Mouse (Mus musculus): ENCODE data around the gene Ubtd1.

Ubtd1 gene

DNA sequence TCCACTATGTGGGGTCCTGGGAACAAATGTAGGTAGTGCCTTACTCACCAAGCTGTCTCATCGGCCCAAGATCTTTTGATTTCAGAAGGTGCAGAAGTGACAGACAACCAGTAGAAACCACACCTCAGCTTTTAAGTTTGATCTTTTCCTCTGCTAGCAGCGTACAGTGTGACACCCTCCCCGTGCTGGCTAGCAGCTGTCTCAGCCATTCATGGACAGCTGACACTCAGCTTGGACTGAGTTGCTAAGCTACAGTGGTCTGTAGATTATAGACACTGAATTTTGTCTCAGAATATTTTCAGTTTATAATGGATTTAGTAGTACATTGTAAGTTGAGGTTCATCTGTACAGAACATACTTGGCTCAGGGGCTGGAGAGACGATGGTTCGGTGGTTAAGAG lies 49.5 kb downstream of the Ubtd1 start:
- DNase-seq = no peak

DNA sequence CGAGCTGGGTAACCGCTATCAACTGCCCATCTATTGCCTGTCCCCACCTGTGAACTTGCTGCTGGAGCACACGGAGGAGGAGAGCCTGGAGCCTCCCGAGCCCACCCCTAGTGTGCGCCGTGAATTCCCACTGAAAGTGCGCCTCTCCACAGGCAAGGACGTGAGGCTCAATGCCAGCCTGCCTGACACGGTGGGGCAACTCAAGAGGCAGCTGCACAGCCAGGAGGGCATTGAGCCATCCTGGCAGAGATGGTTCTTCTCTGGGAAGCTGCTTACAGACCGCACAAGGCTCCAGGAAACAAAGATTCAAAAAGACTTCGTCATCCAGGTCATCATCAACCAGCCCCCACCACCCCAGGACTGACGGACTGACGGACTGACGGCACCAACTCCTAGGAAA lies 52.0 kb downstream of the Ubtd1 start:
- no peak for DNase-seq

DNA sequence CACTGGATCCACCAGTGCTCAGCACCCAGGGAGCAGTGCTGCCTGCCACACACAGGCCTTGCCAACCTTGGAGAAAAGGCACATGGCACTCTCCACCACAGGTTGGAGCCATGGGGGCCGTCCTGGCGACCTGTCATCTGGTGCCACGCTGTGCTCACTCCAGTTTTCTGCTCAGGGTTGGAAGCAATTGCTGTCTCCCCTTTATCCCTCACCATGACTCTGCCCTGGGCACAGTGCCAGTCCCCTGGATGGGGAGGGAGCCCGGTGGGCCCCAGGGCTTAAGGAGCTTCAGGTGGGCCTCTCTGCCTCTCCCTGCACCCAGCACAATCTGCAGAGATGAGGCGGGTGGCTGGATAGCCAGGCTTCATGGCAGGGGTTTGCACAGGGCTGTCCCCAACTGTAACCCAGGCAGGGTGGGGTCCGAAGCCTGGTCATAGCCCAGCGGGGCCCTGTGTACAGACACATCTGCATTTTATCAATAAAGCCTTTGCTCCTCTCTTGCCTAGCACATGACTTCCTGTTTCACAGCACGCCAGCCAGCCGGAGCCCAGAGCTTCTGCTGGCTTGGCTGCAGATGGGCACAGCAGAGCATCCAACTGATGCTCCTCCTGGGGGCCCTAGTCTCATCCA lies 52.7 kb downstream of the Ubtd1 start:
- no peak for DNase-seq

DNA sequence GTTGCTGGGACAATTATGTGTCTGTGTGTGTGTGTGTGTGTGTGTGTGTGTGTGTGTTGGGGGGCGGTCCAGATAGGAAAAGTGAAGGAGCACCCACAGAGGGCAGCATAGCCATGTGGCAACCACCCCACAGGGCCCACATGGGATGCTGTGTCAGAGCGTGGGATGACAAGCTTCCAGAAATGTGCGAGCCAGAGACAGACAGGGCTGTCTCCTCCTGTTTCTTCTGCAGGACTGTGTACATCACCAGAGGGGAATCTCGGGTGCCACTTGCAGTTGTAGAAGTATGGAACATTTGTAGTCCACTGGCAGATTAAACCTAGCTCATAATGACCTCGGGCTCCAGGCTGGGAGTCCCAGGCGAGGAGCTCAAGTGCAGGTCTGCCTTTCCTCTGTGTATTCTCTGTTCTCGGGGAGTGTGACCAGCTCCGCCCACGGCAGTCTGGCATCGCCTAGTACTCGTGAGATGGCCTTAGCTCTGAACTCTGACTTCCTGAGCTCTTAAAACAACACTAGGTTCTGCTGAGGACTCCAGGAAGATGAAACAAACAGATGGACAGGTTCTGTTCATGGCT lies 53.4 kb downstream of the Ubtd1 start:
- no peak for DNase-seq

DNA sequence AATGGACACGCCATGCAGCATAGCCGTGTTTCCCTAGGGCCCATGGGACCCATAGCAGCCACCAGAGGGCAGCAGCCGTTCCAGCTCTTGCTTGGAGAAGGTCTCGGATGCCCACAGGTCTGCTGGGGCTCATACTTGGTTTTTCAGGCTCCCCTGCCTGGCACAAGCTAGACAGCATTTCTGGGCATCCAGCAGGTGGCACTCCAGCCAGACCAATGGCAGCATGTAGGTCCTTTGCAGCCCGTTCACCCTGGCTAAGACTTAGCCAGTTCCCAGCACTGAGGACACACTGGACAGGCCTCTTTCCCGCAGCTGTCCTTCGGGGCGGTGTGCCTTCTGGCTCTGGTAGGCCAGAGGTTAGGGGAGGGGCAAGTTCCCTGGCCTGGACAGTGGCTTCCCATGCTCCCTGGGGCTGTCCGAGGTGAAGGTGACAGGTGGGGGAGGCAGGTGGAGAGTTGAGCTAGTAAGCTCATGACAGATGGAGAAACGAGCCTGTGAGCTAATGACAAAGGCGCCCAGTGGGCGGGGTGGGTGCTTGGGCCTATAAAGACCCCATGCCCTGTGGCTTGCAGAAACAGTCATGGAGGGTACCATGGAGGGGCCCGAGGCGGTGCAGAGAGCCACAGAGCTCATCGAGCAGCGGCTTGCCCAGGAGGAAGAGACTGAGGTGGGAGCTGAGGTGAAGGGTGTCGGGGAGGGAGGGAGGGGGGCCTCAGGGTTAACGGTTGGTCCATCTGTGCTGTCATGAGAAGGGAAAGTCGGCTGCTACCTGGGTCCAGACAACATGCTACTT lies 54.1 kb downstream of the Ubtd1 start, which contains the start of gene Ankrd2:
Gene Ankrd2, plus strand, starts transcription at position 545 of the 793 bp plus-strand sequence.
- peak; percentile 84 for DNase-seq

DNA sequence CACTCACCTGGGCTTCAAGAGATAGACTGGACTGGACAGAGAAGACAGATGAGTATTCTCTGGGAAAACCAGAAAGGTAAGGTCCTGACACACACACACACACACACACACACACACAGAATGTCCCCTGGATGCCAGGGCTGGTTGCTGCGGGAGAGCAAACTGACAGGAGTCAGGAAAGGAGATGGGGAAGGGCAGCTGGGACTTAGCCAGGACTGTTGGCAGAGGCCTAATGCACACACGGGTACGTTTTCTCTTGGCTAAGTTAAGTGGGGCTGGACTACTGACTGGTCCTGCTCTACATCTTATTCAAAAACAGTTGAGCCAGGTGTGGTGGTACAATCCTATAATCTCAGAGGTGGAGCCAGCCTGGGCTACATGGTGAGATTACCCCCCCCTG lies 54.8 kb downstream of the Ubtd1 start:
- DNase-seq = no peak

DNA sequence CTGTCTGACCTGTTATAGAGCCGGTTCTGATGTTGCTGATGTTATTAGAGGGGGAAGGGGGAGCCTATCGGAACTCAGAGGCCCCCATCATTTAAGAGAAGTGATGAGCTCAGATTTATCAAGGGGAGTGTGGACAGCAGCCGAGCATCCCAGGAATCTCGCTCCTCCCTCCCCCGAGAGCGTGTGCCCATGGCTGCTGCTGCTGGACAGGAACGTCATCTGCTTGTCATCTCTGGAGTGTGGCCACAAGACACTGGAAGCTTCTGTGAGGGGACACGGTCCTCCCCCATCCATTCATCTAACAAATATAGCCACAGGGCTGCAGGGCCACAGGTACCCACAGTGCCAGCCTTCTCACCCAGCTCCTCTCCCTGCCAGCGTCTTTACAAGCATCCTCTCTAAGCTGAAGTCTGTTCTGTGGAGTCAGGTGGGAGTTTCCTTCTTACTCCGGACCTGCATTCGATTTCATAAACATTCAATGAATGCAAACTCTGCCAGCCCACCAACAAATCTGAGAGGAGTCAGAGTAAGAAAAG lies 55.7 kb downstream of the Ubtd1 start:
- DNase-seq = no peak

DNA sequence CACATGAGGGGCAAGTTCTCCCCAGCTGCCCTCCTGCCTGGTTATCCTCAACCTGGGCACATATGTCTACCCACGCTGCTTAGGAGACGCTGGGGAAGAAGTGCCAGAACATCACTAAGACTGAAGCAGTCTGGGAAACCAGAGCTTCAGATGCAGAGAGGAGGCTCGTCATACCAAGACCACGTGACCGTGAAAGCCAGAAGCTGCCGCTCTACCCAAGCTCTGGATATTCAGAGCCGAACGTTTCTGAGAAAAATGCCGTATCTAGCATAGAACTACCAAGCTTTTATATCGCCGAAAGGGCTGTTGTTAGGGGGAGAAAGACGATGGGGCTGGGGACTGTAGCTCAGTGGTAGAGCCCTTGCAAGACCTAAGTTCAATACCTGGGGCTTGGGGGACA lies 56.7 kb downstream of the Ubtd1 start:
- no peak for DNase-seq

DNA sequence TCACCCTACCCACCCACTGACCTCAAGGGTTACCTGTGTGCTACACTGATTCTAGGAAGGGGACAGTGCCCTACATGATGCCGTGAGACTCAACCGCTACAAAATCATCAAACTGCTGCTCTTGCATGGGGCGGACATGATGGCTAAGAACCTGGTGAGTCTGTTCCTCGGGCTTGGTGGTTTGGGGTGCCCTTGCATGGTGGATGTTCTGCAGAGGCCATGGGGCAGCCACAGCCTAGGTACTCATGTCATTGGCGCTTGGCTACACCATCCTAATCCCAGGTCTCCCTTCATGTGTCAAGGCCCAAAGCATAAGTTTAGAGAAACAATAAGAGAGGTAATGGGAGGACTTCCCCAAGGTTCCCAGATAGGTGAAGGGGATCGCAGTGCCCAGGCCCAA lies 62.4 kb downstream of the Ubtd1 start:
- no peak for DNase-seq

DNA sequence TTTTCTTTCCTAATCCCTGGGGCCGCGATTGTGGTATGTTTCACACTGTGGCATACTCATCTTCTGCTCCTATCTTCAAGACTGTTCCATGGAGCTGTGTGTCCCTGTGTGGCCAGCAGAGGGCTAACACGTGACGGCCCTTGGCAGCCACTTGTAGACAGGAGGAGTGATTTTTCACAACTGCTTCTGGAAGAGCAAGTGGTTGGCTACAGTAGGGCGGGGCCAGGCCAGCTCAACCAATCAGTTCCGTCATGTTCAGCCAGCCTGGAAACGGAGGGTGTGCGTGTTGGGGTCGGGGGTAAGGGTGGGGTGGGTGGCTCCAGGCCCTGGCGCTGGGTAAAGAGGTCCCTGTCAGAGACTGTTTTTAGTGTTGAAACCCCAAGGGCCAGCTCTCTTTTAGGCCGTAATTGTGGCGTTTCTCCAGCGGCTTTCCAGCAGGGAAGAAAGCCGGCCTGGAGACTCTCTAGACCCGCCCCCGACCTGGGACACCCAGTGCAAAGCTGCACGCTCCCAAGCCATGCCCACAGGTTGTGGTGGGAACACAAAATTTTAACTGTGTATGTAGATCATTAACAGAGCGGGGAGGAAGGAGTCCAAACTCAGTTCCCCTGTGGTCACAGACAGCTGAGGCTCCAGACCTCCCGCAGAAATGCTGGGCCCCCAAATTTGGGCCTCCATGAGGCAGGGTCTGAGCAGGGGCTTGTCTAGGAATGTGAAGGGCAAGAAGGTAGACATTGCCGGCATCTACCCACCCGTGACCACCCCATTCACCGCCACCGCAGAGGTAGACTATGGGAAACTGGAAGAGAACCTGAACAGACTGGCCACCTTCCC lies 63.9 kb downstream of the Ubtd1 start, which contains the start of gene Hoga1:
Gene Hoga1, plus strand, starts transcription at position 342 of the 834 bp plus-strand sequence.
- peak; percentile 63 for DNase-seq

DNA sequence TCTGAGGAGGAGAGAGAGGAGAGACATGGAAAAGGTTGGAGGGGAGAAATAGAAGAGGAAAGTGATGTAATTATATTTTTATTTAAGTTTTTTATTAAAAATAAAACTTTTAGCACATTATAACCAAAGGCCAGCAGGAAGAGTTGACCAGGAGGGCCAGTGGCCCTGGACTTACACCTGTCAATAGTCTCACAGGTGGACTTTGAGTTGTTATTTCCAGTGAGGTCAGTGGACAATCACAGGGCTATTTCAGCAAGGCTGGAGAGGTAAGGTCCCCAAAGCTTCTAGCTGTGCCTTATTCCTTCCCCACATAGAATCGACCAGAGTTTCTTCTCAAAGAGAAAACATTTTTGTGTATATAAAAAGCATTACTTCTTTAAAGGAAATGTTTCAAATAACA lies 68.7 kb downstream of the Ubtd1 start:
- no peak for DNase-seq

DNA sequence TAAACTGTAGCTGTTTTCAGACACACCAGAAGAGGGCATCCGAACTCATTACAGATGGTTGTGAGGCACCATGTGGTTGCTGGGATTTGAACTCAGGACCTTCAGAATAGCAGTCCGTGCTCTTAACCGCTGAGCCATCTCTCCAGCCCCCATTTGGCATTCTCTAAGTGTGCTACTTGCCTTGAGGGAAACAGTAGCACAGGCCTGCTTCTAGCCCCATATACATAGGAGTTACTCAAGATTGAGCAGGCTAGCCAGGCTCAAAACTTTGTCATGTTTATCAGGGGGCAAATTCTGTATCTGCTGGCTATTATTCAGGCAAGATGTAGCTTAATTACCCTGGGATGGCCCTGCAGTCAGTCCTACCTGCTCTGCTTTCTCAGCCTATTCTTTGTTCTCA lies 69.8 kb downstream of the Ubtd1 start:
- no peak for DNase-seq

DNA sequence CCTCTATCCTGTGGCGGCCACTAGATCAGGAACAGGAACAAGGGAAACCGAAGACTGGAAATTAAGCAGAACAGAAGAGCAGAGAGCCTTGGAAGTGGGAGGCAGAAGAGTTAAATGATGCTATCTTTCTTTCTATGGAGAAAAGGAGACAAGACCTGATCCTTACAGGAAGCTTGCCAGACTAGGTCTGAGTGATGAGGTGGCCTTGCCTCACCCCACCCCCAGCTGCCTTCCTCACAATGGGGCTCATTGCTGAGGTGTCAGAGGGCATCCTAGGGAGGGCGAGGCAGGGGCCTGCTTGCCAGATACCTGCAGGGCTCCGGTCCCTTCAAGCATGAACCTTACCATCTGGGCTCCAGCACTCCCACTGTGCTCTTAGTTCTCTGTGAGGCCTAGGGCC lies 70.4 kb downstream of the Ubtd1 start, which contains the start of gene 4933411K16Rik:
Gene 4933411K16Rik, plus strand, starts transcription at position 301 of the 400 bp plus-strand sequence.
- DNase-seq = no peak

DNA sequence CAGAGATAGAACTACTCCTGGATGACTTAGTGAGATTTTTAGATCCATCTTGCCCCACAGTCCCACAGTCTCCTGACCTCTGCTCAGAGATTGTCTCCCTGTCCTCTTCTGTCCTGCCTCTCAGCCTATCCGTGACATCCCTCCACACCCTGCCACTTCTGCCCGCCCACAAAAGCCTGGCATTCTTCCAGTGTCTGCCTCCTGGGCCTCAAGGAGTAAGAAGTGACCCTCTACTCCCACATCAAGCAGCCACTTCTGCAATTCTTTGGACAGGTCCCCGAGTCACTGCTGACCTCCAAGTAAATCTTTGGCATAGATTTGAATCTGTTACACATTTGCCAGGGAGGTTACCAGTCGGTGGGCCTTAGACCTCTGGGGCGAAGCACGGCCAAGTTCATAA lies 72.7 kb downstream of the Ubtd1 start:
- DNase-seq = no peak

DNA sequence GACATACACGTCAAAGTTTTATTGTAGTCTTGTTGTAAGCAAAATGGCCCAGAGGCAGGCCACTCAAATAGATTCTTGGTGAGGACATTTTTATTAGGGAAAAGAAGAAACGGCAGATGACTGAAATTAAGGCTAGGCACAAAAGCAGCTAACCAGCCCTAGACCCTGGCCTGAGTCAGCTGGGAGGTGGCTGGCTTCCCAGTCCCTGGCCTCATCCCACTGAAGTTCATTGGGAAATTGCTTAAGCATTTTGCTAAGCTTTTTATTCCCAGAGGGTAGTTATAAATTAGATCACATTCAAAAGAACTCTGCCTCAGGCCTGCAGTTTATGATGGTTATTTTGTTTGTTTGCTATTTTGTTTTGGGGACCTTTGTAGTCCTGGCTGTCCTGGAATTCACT lies 74.3 kb downstream of the Ubtd1 start:
- no peak for DNase-seq

DNA sequence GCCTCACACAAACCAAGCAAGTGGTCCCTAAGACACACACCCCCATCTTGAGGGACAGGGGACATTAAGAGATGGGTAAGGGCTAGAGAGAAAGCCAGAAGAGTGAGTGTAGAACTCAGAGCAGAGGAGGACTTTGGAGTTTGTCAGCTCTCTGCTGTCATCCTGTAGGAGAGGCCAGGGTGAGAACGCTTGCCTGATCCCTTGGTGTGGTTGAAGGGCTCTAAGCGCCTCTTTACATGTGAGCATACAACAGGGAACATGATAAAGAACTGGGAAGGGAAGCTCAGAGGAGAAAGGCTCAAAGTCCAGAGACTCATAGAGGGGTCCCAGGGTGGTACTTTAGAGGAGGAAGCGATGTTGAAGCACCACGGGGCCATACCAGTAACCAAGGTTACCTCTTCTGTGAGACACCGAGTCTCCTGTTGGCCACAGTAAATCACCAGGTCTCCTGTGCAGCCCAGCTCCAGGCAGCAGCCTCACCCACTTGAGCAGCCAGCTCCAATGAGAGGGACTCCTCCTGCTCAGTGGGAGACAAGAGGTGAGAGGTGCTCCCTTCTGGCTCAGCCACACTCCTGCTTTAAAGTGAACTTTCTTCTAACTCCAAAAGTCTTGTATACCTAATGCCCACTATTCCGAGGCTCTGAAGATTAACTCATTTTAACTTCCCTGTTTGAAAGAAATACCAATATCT lies 75.3 kb downstream of the Ubtd1 start:
- DNase-seq = no peak

DNA sequence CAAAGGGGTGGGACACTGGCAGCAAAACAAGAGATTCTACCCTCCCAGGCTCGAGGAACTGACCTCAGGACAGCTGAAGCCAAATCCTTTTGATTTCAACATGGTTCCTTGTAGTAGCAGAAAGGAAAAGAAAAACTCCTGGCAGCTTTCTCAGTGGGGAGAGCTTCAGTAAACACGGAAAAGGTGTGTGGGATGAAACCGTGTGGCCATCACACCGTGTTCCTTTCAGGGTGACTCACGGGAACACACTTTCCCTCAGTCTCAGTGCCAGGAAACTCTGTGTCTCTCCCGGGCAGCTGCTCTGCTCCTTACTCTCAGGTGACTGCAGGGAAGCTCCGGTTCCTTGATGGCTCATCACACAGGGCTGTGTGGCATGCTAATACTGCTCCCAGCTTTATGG lies 76.9 kb downstream of the Ubtd1 start:
- DNase-seq = no peak

DNA sequence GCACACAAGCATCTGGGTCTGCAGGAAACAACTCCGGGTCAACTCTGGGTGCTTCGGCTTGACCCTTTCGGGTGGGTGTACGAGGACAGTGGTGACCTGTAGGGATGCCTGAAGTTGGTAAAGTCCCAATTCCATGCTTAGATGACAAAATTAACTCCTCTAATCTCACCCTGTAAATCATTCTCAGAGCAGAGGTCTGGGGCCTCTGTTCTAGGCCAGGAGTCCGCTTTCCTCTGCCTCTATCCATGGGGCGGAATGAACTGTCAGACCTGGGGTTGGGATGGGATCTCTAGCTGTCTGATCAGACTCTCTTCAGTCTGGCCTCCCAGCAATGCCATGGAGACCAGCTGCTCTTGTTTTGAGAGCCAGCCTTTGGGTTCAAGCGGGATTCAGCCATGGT lies 79.9 kb downstream of the Ubtd1 start:
- no peak for DNase-seq

DNA sequence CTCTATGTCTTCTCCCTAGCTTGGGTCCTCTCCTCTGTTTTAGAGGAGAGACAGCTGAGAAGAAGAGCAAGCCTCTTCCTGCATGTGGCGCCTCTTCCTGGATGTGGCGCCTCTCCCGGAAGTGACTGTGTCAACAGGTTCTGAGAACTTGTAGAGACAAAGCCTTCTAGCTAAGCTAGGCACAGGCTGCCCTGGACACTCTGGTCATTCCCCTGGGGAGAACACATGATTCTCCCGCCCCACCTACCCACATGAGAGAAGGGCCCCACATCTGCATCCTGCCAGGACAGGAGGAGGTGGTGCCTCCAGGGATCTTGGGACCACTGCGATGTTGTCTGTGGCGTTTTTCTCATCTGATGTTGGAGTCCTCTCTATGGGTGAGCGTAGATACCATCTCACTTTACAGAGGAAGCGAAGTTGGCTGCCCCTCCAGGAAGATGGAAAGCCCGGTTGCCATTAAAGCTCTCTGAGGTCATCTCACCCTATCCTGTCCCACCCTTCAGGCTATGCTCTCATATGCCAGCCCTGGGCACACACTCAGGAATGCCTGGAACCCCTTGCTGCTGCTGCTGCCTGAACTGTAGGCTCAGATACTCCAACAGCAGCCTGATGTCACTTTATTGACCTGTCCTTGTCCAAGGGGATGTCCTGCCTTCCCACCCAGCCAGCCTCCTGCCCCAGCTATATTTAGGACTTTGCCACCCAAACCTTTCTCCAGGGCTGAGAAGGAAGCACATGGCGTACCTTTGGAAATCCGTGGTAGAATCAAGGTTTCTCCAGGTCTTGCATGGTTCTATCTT lies 87.1 kb downstream of the Ubtd1 start:
- DNase-seq = no peak

DNA sequence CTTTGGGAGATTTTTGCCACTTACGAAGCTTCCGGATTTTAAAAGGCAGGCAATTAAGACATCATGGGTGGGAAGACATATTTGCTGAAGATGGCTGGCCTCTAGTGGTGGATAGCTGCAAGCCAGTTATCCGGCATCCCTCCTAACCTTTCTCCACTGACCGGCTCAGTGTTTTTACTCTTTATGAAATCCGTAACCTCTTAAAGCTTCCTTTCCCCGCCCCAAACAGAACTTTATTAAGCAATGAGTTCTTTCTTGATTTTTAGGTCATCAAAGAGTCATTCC lies 87.6 kb downstream of the Ubtd1 start:
- no peak for DNase-seq

DNA sequence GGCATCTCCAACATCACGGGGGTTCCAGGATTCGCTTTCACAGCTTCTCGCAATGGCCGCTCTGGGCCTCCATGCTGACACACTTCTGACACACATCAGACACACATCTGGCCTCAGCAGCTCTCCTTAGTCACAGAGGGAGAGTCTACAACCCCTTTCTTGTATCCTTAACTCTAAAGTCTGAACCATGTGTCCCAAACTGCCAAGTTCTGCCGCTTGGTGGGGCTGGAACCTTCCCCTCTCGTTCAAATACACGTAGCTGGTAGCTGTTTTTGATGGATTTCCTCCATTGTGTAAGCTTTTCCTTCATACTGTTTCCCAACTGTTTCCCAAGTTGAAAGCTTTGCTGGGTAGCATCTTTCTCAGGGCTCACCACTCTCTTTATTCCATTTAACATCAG lies 89.7 kb downstream of the Ubtd1 start:
- no peak for DNase-seq
